Mouse (Mus musculus) gastrocnemius, postnatal 14 days (tissue): Measurements from ENCODE around the gene Ttc12. TPM values are rescaled to one million over a fixed set of nuclear protein-coding genes. Genes with fewer than 3 reads are reported as not detected.

Experiments used
- DNase-seq: peaks from one replicate; pipeline ENCODE4 v3.0.0; 2021; ENCODE audit warnings: mixed read lengths
- intact Hi-C: fragments of 180-260 bp; cut with DNase I; formaldehyde crosslinking; loops from one replicate; pipeline ENCODE4 v1.15.1; 2025; ENCODE audit warnings: low total_unique reads
- total RNA-seq, 2 experiments: library from RNA; stranded (reverse); gene quantifications; 2 replicates each; pipeline ENCODE4 v1.2.3; 2021

Gene Ttc12
- total RNA-seq, 2 experiments from 2014 or later, result 0.86 to 1.2 TPM

DNA sequence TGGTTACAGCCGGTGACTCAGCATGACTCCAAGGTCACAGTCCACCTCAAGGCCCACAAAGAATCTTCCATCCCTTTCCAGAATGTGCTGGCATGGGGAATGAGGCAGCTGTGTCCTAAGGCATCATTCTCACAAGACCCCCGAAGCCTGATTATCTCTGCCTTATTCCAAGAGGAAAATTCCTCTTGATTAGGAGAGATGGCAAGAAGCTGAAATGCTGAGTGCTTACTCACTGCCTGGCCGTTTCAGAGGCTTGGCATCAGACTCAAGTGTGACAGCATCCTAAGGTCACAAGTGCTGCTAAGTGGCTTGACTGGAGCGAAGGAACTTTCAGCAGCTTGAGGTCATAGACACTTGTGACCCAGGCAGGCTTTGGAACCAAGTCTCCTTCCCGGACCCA lies 75.4 kb downstream of the Ttc12 start:
- no peak for DNase-seq
- intact Hi-C loops, result no loop called here

DNA sequence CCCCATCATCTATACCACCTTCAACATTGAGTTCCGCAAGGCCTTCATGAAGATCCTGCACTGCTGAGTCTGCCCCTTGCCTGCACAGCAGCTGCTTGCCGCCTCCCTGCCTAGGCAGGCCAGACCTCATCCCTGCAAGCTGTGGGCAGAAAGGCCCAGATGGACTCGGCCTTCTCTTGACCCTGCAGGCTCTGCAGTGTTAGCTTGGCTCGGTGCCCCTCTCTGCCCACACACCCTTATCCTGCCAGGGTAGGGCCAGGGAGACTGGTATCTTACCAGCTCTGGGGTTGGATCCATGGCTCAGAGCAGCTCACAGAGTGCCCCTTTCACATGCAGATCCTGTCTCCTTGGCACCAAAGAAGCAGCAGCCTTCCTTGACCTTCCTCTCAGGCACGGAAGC lies 79.0 kb downstream of the Ttc12 start:
- DNase-seq, result no peak
- intact Hi-C loops, result no loop called here

DNA sequence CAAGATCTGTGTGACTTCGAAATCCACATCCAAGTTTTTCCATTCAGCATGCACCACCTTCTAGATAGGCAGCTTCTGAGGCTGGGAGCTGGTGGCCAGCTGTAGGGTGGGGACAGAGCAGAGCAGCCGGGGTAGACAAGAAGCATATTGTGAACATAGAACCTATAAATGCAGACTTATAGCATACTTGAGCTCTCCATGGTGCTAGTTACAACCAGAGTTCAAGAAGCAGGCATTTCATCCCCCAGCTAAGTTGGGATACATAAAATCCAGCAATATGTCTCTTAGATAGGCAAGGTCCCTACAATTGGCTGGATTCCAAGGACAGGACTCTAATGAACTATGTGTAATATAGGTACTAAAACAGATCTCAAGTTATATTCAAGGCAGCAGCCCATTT lies 82.3 kb downstream of the Ttc12 start:
- no peak for DNase-seq
- intact Hi-C loops, result no loop called here

DNA sequence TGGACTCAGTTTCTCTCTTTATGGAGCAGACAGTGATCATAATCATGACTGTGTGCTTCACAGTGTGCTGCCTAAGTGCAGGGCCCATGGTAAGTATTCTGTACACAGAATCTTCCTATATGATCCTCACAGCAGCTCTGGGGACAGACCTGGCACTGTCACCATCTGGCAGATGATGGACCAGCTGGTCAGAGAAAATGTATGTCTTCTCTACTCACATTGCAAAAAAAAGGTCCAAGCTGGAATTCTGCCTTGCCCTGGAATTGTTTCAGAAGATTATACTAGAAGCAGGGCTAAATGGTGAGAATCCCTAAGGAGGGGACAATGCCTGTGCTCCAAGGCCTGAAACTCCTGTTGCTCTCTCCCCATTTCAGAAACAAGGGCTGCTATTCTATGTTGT lies 90.0 kb downstream of the Ttc12 start:
- DNase-seq, result no peak
- intact Hi-C loops, result no loop called here

DNA sequence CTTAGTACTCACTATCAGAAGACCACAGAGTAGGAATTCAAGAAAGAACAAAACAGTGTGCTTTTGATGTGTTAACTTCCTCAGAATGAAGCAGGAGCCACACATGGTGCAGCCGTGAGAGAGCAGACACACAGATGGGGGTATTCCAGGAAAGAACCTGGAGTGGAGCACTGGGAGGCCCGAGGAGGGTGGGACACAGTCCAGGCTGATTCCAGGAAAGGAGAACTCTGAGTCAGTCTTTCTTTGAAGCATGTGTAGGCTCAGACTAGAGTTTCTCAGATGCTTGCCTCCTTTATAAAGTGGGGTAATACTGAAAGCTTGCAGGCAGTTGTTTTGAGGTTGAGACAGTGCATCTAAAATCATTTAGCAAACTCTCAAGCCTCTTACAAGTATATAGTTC lies 93.8 kb downstream of the Ttc12 start:
- DNase-seq, result no peak
- intact Hi-C loops, result no loop called here

Other genes starting within 250 kb of the Ttc12 start
- not detected for gene Gm4894, start 235.7 kb downstream of the Ttc12 start, total RNA-seq
- not detected for gene Drd2, start 145.6 kb downstream of the Ttc12 start, total RNA-seq
- not detected for gene Ankk1, start 59.2 kb downstream of the Ttc12 start, total RNA-seq